Mouse (Mus musculus) midbrain, embryonic 14.5 days (tissue): ENCODE data around the gene Atp2a1. TPM values are rescaled to one million over a fixed set of nuclear protein-coding genes. Genes with fewer than 3 reads are reported as not detected.

ENCODE experiments used
- ATAC-seq: fragments of 200-750 bp; cut with Nextera tagmentation; 2 replicates; pipeline ENCODE4 v1.8.0; 2017; ENCODE audit warnings: moderate number of reproducible peaks, moderate library complexity; ENCODE audit not compliant: low FRiP score, low TSS enrichment
- DNase-seq: peaks from one replicate; pipeline ENCODE4 v3.0.0-alpha.2; 2015
- H3K27ac ChIP-seq: fragments of 300-500 bp; sonication (generic); replicated peaks from 2 replicates; pipeline ENCODE4 v1.5.1; 2014; ENCODE audit warnings: mild to moderate bottlenecking, low read depth, low read length, moderate library complexity
- H3K27me3 ChIP-seq: fragments of 300-500 bp; sonication (generic); 2 replicates; pipeline ENCODE4 v1.6.1; 2014; ENCODE audit warnings: low read length, control low read depth, mixed read lengths; ENCODE audit not compliant: control insufficient read depth, insufficient read depth
- H3K36me3 ChIP-seq: fragments of 300-500 bp; sonication (generic); 2 replicates; pipeline ENCODE4 v1.6.1; 2014; ENCODE audit warnings: low read length, control low read depth; ENCODE audit not compliant: control insufficient read depth, insufficient read depth
- H3K4me1 ChIP-seq: fragments of 300-500 bp; sonication (generic); 2 replicates; pipeline ENCODE4 v1.6.1; 2014; ENCODE audit warnings: mild to moderate bottlenecking, antibody characterized with exemption, low read length, control low read depth; ENCODE audit not compliant: control insufficient read depth, insufficient read depth
- H3K4me2 ChIP-seq: fragments of 300-500 bp; sonication (generic); 2 replicates; pipeline ENCODE4 v1.6.1; 2014; ENCODE audit warnings: mild to moderate bottlenecking, low read length, moderate library complexity
- H3K4me3 ChIP-seq: fragments of 300-500 bp; sonication (generic); replicated peaks from 2 replicates; pipeline ENCODE4 v1.5.1; 2014; ENCODE audit warnings: low read depth, low read length
- H3K9ac ChIP-seq: fragments of 300-500 bp; sonication (generic); replicated peaks from 2 replicates; pipeline ENCODE4 v1.6.1; 2014; ENCODE audit warnings: mild to moderate bottlenecking, low read length, moderate library complexity
- H3K9me3 ChIP-seq: fragments of 300-500 bp; sonication (generic); 2 replicates; pipeline ENCODE4 v1.6.1; 2016; ENCODE audit warnings: low read length, control low read depth, mixed read lengths; ENCODE audit not compliant: control insufficient read depth
- WGBS: fragments of 180-500 bp; shearing (Covaris S2); extraction: QIAGEN DNeasy Blood & Tissue Kit; methylation state at CpG from one replicate; pipeline ENCODE4 v1.1.7; 2014; 5-methylcytosine and 5-hydroxymethylcytosine counted together
- polyA plus RNA-seq: library from polyadenylated mRNA; unstranded; fragments of >200 nt; fragmentation: Nextera tagmentation; extraction: Ambion mirVana; gene quantifications from 2 replicates; pipeline ENCODE4 v1.2.1, GENCODE M21; 2014

The Atp2a1 gene
- polyA plus RNA-seq, 1 experiment from 2014 or later: 0.39 TPM

DNA sequence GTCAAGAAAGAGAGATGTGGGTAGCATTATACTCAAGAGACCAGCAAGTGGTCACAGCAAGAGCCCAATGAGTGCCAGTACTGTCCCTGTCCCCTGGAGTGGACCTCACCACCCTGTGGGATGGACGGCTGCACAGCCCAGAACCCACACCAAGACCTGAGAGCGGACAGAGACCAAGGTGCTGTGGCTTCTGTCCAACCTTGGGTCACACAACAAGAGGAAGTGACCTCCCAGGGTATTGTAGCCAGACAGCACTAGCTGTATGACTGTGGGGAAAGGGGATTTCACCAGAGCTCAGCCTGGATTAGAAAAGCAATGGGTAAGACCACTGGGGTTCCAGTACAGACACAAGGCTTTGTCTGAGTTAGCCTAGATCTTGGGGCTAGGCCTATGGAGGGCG is 10.7 kb downstream of the Atp2a1 start:
- no peak for ATAC-seq
- H3K9ac ChIP-seq: no peak overlapping the region
- no peaks in the 10 kb centered on the region for H3K9me3 ChIP-seq
- H3K27me3 ChIP-seq: no peaks in the 10 kb centered on the region
- DNase-seq: no peak
- no peak overlapping the region for H3K4me3 ChIP-seq
- no peak overlapping the region for H3K27ac ChIP-seq
- WGBS: 90% methylated on average over 3 of the region's 3 CpGs
- H3K36me3 ChIP-seq: 0 out of 2 replicates have a peak, but pooled peaks cover under 1% of the 10 kb centered on the region
- no peak overlapping the region for H3K4me2 ChIP-seq
- H3K4me1 ChIP-seq: no peaks in the 10 kb centered on the region

GRCm38 (mm10) chr7:126450641-126451040 is 12.3 kb downstream of the Atp2a1 start:
- no peak overlapping the region for H3K4me3 ChIP-seq
- H3K4me1 ChIP-seq: no peaks in the 10 kb centered on the region
- peaks cover 16% of the 10 kb centered on the region for H3K36me3 ChIP-seq
- DNase-seq (no peak), ATAC-seq (no peak)
- no peaks in the 10 kb centered on the region for H3K9me3 ChIP-seq
- H3K9ac ChIP-seq: no peak overlapping the region
- H3K4me2 ChIP-seq: no peak overlapping the region
- H3K27me3 ChIP-seq: no peaks in the 10 kb centered on the region
- no peak overlapping the region for H3K27ac ChIP-seq
- WGBS: 90% methylated on average over 6 of the region's 6 CpGs

DNA sequence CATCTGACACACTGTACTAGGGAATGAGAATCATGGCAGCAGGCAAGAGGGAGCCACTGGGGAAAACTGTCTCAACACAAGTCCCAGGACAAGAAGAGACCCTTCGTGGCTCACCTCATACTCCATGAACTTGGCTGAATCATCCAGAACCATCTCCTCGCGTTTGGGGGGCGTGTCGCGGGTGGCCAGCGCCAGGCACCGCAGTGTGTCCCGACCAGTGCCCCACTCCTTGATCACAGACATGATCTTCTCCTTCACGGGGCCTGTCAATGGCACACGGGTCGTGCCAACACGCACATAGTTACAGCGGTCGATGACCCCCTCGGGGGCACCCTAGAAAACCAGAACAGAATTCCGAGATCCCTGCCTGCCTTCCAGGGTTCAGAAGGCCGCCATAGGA is 12.9 kb downstream of the Atp2a1 start:
- H3K36me3 ChIP-seq: peaks cover 22% of the 10 kb centered on the region
- H3K27me3 ChIP-seq: no peaks in the 10 kb centered on the region
- ATAC-seq (no peak), DNase-seq (no peak)
- H3K9ac ChIP-seq: no peak overlapping the region
- H3K27ac ChIP-seq: no peak overlapping the region
- no peaks in the 10 kb centered on the region for H3K9me3 ChIP-seq
- H3K4me3 ChIP-seq: no peak overlapping the region
- H3K4me2 ChIP-seq: no peak overlapping the region
- 93% methylated on average over 18 of the region's 18 CpGs for WGBS
- H3K4me1 ChIP-seq: no peaks in the 10 kb centered on the region

DNA sequence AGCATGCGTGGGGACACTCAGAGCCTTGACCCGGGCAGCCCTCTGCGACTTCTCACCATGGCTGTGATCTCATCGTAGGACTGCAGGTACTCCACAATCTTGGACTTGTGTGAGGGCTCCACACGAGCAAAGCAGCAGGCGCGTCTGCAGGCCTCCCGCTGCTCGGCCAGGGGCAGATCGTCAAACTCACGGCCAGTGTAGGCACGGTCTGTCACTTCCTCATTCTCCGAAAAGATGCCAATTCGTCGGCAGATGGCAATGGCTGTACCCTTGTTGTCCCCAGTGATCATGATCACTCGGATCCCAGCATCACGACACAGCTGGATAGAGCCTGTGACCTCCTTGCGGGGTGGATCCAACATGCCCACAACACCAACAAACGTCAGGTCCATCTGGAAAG is 14.4 kb downstream of the Atp2a1 start:
- Histone ChIP-seq H3K27me3 (no peaks in the 10 kb centered on the region), H3K27ac (no peak overlapping the region), H3K4me2 (no peak overlapping the region), H3K4me3 (no peak overlapping the region), H3K9ac (no peak overlapping the region), H3K4me1 (no peaks in the 10 kb centered on the region), H3K36me3 (peaks cover 35% of the 10 kb centered on the region), H3K9me3 (no peaks in the 10 kb centered on the region)
- ATAC-seq (no peak), DNase-seq (no peak)
- 91% methylated on average over 19 of the region's 19 CpGs for WGBS

- no peaks in the 10 kb centered on the region for H3K27me3 ChIP-seq
- ATAC-seq (no peak), DNase-seq (no peak)
- no peak overlapping the region for H3K27ac ChIP-seq
- no peaks in the 10 kb centered on the region for H3K9me3 ChIP-seq
- H3K4me3 ChIP-seq: no peak overlapping the region
- no peaks in the 10 kb centered on the region for H3K4me1 ChIP-seq
- no peak overlapping the region for H3K9ac ChIP-seq
- WGBS: 92% methylated on average over 21 of the region's 21 CpGs
- H3K4me2 ChIP-seq: no peak overlapping the region
- peaks cover 45% of the 10 kb centered on the region for H3K36me3 ChIP-seq
These were observed 16.7 kb downstream of the Atp2a1 start for GRCm38 (mm10) chr7:126446217-126446616.

DNA sequence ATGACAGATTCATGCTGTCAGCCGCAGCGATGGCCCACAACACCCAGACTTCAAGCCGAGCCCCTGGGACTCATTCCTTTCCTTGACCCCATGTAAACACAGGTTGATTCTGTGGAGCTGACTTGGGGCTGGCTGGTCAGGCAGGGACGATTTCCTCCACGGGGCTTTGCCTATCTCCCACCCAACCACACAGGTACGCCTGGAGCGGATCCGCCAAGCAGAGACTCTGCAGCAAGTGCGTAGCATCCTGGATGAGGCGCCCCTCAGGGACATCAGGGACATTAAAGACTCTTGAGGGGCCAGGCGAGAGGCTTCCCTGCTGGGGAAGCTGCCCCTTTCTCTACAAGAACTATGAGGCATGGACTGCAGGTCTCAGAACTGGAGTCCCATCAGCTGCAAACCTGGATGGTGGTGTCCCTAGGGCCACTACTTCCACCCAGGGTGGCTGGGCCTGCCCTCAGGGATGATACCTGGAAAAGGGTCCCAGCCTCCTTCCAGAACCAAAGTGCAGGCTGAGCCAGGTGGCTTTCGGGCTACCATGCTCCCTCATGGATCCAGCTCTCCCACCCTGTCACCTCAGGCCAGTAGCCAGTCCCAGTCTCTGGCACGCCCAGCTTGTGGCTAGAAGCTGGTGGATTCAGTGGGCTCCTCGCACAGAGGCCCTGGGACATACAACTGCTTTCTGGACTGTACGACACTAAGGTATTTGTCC is 17.6 kb downstream of the Atp2a1 start:
- DNase-seq (no peak), ATAC-seq (no peak)
- Histone ChIP-seq H3K27me3 (no peaks in the 10 kb centered on the region), H3K4me3 (no peak overlapping the region), H3K27ac (no peak overlapping the region), H3K4me2 (no peak overlapping the region), H3K9me3 (no peaks in the 10 kb centered on the region), H3K4me1 (no peaks in the 10 kb centered on the region), H3K9ac (no peak overlapping the region), H3K36me3 (peaks cover 47% of the 10 kb centered on the region)
- WGBS: 91% methylated on average over 15 of the region's 15 CpGs

DNA sequence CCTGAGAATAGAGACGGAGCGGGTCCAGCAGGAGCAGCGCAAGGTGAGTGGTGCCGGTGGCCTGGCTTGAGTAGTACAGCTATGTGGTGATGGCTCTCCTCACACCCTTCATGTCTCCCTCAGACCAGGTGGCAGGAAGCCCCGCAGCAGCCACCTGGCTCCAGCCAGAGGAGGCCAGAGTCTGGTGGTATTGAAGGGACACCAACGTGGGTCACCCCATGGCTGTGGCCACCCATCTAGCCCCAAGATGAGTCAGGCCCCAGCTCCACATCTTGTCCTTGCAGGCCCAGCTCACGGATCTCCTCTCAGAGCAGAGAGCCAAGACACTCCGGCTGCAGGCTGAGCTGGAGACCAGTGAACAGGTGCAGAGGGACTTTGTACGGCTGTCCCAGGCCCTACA is 18.4 kb downstream of the Atp2a1 start:
- H3K27ac ChIP-seq: no peak overlapping the region
- no peaks in the 10 kb centered on the region for H3K4me1 ChIP-seq
- H3K36me3 ChIP-seq: peaks cover 47% of the 10 kb centered on the region
- ATAC-seq: no peak
- WGBS: 94% methylated on average over 9 of the region's 9 CpGs
- H3K9ac ChIP-seq: no peak overlapping the region
- H3K4me2 ChIP-seq: no peak overlapping the region
- no peak for DNase-seq
- no peaks in the 10 kb centered on the region for H3K9me3 ChIP-seq
- H3K27me3 ChIP-seq: no peaks in the 10 kb centered on the region
- no peak overlapping the region for H3K4me3 ChIP-seq

DNA sequence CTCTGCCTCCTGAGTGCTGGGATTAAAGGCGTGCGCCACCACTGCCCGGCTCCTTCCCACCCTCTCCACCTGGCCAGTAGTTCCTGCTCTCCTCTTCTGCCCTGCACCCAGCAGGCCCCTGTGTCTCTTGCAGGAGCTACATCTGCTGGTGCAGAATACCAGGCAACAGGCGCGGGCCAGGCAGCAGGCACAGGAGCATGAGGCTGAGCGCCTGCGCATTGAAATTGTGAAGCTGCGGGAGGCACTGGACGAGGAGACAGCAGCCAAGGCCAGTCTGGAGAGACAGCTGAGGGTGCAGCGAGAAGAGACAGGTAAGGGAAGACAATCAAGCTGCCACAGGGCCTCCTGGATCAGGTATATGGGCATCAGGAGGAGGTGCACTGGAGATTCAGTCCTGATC is 18.9 kb downstream of the Atp2a1 start:
- Histone ChIP-seq H3K36me3 (peaks cover 47% of the 10 kb centered on the region), H3K4me1 (no peaks in the 10 kb centered on the region), H3K27me3 (no peaks in the 10 kb centered on the region), H3K4me2 (no peak overlapping the region), H3K27ac (no peak overlapping the region), H3K9ac (no peak overlapping the region), H3K4me3 (no peak overlapping the region), H3K9me3 (no peaks in the 10 kb centered on the region)
- DNase-seq: no peak
- WGBS: 95% methylated on average over 10 of the region's 10 CpGs
- no peak for ATAC-seq

GRCm38 (mm10) chr7:126440134-126440533 is 22.8 kb downstream of the Atp2a1 start:
- 88% methylated on average over 9 of the region's 9 CpGs for WGBS
- no peak for DNase-seq
- no peak overlapping the region for H3K4me2 ChIP-seq
- no peak overlapping the region for H3K9ac ChIP-seq
- no peak overlapping the region for H3K27ac ChIP-seq
- H3K9me3 ChIP-seq: no peaks in the 10 kb centered on the region
- no peak overlapping the region for H3K4me3 ChIP-seq
- no peak for ATAC-seq
- H3K4me1 ChIP-seq: no peaks in the 10 kb centered on the region
- no peaks in the 10 kb centered on the region for H3K27me3 ChIP-seq
- H3K36me3 ChIP-seq: peaks cover 27% of the 10 kb centered on the region
